Mouse (Mus musculus): ENCODE data around the gene Nf1. TPM values are rescaled to one million over a fixed set of nuclear protein-coding genes. Genes with fewer than 3 reads are reported as not detected.
A peak's percentile ranks its signal among the peaks of the same experiment; 100 is the strongest.
"Not testable (repeated sequence)": the region's sequence is repeated elsewhere in the genome, so short reads cannot be mapped to it uniquely, and the experiment has no call there.

Gene Nf1
- 9.9 and 14.3 TPM in 2 replicates for polyA plus RNA-seq (2012; ENCODE audit: insufficient read depth, insufficient read length, missing spikeins)

DNA sequence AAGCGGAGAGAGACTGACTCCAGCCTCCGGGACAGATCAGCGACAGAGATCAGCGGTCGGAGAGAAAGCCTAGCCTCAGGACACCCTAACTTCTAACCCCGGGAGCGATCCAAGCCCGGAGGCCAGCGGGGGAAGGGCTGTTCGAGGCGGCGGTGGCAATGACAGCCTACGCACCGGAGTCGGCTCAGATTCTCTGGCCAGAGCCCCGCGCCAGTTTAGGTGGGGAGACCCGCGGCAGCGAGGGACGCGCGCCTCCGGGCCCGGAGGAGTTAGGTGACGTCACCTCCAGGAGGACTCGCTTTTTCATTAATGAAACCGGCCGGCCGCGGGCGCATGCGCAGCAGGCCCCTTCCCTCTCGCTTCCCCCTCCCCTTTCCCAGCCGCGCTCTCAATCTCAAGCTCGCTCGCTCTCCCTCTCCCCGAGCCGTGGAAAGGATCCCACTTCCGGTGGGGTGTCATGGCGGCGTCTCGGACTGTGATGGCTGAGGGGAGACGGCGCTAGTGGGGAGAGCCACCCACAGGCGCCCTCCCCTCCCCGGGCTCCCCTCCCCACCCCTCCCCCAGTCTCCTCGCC, at the start of gene Nf1:
TSS of gene Nf1 (plus strand) at position 460 of the 574 bp plus-strand sequence.
- peak within 1 kb of the TSS; percentile 93 for H3K27ac ChIP-seq (replicated peaks; ENCODE audit: low read depth, low read length)

GRCm38 (mm10) chr11:79290473-79290872, 49.0 kb upstream of the Nf1 start:
- peaks cover 8% of the 10 kb centered on the region; the same call in 1 of the 2 replicates for H3K4me1 ChIP-seq (ENCODE audit: control insufficient read depth, insufficient read depth, insufficient read length, low read length)
- no peak overlapping the region for H3K27ac ChIP-seq (replicated peaks; ENCODE audit: low read depth, low read length)
- no peak overlapping the region for H3K4me3 ChIP-seq (ENCODE audit: insufficient read depth, low read depth, low read length)

More for the DNA sequence above, at the start of gene Nf1:
- Histone ChIP-seq H3K4me3 (ENCODE audit: insufficient read depth, low read depth, low read length) (peak within 1 kb of the TSS; percentile 75), H3K4me1 (ENCODE audit: control insufficient read depth, insufficient read depth, insufficient read length, low read length) (peaks cover 7% of the 10 kb centered on the region)

DNA sequence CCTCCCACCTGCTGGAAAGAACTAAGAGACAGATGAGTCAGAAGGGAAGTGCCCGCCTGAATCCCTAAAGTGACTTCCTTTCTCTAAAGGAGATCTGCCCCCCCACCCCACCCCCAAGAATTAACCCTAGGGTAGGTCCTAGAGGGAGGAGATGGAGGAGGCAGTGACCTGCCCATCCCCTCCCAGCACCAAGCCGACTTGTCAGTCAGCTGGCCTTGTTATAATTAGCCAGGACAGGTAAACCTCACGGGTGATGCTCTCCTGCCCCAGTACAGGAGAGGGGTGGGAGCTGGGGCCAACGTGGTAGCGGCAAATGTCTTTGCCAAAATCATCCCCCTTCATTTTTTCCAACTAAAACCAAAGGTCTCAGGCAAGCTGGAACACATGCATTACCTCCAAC, 47.8 kb upstream of the Nf1 start:
- H3K4me3 ChIP-seq (ENCODE audit: insufficient read depth, low read depth, low read length): no peak overlapping the region
- H3K27ac ChIP-seq (replicated peaks; ENCODE audit: low read depth, low read length): no peak overlapping the region
- peaks cover 8% of the 10 kb centered on the region; the same call in 1 of the 2 replicates for H3K4me1 ChIP-seq (ENCODE audit: control insufficient read depth, insufficient read depth, insufficient read length, low read length)

DNA sequence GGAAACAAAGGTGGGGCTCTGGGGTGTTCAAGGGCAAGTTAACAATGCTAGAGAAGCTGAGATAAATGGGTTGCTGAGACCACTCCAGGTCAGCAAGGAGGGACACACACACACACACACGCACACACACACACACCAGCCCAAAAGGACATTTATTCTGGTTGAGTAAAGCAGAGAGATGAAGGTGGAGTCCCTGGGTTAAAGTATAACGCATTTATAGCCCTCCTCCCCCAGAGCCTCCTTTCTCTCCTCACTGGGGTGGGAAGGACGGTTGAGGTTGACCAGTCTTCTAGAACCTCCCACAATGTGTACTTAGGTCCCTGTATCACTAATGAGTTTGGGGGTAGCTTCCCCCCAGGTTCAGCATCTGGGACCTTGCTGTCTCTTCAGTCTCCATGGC, 47.4 kb upstream of the Nf1 start:
- Histone ChIP-seq H3K4me1 (ENCODE audit: control insufficient read depth, insufficient read depth, insufficient read length, low read length) (peaks cover 6% of the 10 kb centered on the region; the same call in 1 of the 2 replicates), H3K4me3 (ENCODE audit: insufficient read depth, low read depth, low read length) (no peak overlapping the region)

GRCm38 (mm10) chr11:79293025-79293424, 46.5 kb upstream of the Nf1 start:
- Histone ChIP-seq H3K4me3 (ENCODE audit: insufficient read depth, low read depth, low read length) (no peak overlapping the region), H3K4me1 (ENCODE audit: control insufficient read depth, insufficient read depth, insufficient read length, low read length) (peaks cover 1% of the 10 kb centered on the region; the same call in 1 of the 2 replicates), H3K27ac (replicated peaks; ENCODE audit: low read depth, low read length) (no peak overlapping the region)

More for the DNA sequence above, 47.4 kb upstream of the Nf1 start:
- H3K27ac ChIP-seq (replicated peaks; ENCODE audit: low read depth, low read length): no peak overlapping the region

GRCm38 (mm10) chr11:79293971-79294370, 45.5 kb upstream of the Nf1 start:
- Histone ChIP-seq H3K4me3 (ENCODE audit: insufficient read depth, low read depth, low read length) (no peak overlapping the region), H3K27ac (replicated peaks; ENCODE audit: low read depth, low read length) (no peak overlapping the region), H3K4me1 (ENCODE audit: control insufficient read depth, insufficient read depth, insufficient read length, low read length) (no peaks in the 10 kb centered on the region)

DNA sequence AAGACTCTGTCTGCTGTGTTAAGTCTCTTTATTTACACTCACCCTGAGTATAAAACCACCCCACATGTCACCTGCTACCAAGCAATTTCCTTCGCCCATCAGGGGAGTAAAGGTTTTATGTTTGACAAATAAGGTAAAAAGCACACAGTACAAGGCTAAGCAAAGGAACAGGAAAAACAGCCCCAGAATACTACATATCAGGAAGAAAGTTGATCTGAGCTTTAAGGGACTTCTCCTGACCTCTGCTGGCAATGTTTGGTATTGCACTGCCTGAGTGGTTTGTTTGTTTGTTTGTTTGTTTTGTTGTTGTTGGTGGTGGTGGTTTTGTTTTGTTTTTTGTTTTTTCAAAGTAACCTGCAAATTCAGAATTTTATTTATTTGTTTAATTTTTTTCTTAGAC, 43.3 kb upstream of the Nf1 start:
- no peaks in the 10 kb centered on the region for H3K4me1 ChIP-seq (ENCODE audit: control insufficient read depth, insufficient read depth, insufficient read length, low read length)
- no peak overlapping the region for H3K4me3 ChIP-seq (ENCODE audit: insufficient read depth, low read depth, low read length)
- no peak overlapping the region for H3K27ac ChIP-seq (replicated peaks; ENCODE audit: low read depth, low read length)

DNA sequence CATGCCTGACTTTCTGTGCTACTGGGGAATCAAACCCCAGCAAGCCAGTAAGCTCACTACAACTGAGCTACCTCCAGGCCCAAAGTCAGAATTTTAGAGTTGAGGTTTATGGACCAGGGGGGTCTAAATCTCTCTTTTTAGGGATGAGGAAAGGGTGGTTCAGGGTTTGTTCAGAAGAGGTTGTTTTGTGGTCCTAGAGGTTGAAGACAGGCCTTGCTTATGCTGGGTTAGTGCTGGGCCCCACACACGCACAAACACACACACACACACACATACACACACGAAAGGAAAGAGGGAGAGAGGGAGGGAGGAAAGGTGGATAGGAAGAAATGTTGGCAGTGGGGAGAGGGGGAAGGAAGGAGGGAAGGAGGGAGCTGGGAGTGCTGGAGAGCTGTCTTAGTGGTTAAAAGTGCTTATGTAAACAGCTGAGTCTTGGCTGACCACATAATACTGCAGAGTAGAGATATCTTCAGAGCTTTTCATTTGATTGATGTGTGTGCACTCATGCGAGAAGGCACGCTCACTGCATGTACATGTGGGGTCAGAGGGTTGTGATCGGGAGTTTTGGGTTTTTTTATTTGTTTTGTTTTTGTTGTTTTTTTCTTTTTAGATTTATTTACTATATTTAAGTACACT, 42.5 kb upstream of the Nf1 start, which contains the start of gene Gm9964:
TSS of gene Gm9964 (minus strand) at position 51 of the 636 bp plus-strand sequence.
- no peaks in the 10 kb centered on the region for H3K4me1 ChIP-seq (ENCODE audit: control insufficient read depth, insufficient read depth, insufficient read length, low read length)
- no peak within 1 kb of the TSS for H3K4me3 ChIP-seq (ENCODE audit: insufficient read depth, low read depth, low read length)
- no peak within 1 kb of the TSS for H3K27ac ChIP-seq (replicated peaks; ENCODE audit: low read depth, low read length)

- Histone ChIP-seq H3K4me1 (ENCODE audit: control insufficient read depth, insufficient read depth, insufficient read length, low read length) (no peaks in the 10 kb centered on the region), H3K27ac (replicated peaks; ENCODE audit: low read depth, low read length) (no peak overlapping the region), H3K4me3 (ENCODE audit: insufficient read depth, low read depth, low read length) (no peak overlapping the region)
These were observed 39.6 kb upstream of the Nf1 start for GRCm38 (mm10) chr11:79299719-79300431.

DNA sequence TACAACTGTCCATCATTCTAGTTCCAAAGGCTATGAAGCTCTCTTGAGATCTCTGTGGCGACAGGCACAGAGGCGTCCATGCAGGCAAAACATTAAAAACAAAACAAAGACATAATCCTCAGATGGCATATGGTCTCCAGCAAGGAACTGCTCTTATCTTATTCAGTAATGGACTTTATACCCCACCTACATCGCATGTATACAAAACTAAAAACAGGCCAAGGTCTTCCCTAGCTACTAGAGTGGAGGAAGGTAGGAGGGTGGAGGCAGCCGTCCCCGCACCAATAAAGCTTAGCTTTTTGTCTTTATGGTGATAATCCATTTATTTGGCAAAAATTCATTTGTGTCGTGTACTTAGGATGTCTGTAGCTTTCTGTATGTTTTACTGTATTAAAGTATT, 36.4 kb upstream of the Nf1 start:
- Histone ChIP-seq H3K4me1 (ENCODE audit: control insufficient read depth, insufficient read depth, insufficient read length, low read length) (peaks cover 18% of the 10 kb centered on the region), H3K27ac (replicated peaks; ENCODE audit: low read depth, low read length) (no peak overlapping the region), H3K4me3 (ENCODE audit: insufficient read depth, low read depth, low read length) (no peak overlapping the region)

DNA sequence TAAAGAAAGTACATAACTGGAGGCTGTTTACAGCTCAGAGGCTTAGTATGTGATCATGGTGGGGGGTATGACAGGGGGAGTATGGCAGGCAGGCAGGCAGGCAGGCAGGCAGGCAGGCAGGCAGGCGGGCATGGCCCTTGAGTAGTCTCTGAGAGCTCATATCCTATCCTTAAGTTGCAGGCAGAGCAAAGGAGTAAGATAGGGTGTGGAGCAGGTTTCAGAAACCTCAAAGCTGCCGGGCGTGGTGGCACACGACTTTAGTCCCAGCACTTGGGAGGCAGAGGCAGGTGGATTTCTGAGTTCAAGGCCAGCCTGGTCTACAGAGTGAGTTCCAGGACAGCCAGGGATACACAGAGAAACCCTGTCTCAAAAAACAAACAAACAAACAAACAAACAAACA, 35.2 kb upstream of the Nf1 start:
- H3K4me1 ChIP-seq (ENCODE audit: control insufficient read depth, insufficient read depth, insufficient read length, low read length): peaks cover 18% of the 10 kb centered on the region
- H3K27ac ChIP-seq (replicated peaks; ENCODE audit: low read depth, low read length); H3K4me3 ChIP-seq (ENCODE audit: insufficient read depth, low read depth, low read length): not testable (repeated sequence)

GRCm38 (mm10) chr11:79305697-79306340, 33.7 kb upstream of the Nf1 start:
- Histone ChIP-seq H3K4me3 (ENCODE audit: insufficient read depth, low read depth, low read length) (no peak overlapping the region), H3K4me1 (ENCODE audit: control insufficient read depth, insufficient read depth, insufficient read length, low read length) (peaks cover 18% of the 10 kb centered on the region), H3K27ac (replicated peaks; ENCODE audit: low read depth, low read length) (peak overlapping the region; percentile 74)

DNA sequence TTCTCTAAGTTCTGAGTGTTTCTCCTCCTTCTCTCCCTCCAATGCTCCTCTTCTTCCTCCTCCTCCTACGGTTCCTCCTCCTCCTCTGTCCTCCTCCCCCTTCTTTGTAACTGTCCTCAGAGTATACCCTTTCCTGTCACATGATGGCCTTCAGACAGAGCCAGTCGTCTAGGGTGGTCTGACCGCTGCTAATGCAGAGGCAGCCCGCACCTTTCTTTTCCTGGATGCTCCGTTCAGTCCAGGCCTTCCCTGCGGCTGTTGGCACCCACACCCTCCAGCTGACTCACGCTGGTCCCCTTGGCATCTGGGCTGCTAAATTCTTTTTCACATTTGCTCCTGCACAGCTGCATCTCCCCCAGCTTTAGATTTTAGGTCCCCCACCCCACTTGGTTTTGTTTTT, 33.0 kb upstream of the Nf1 start:
- Histone ChIP-seq H3K27ac (replicated peaks; ENCODE audit: low read depth, low read length) (peak overlapping the region; percentile 74), H3K4me3 (ENCODE audit: insufficient read depth, low read depth, low read length) (no peak overlapping the region), H3K4me1 (ENCODE audit: control insufficient read depth, insufficient read depth, insufficient read length, low read length) (peaks cover 18% of the 10 kb centered on the region)

DNA sequence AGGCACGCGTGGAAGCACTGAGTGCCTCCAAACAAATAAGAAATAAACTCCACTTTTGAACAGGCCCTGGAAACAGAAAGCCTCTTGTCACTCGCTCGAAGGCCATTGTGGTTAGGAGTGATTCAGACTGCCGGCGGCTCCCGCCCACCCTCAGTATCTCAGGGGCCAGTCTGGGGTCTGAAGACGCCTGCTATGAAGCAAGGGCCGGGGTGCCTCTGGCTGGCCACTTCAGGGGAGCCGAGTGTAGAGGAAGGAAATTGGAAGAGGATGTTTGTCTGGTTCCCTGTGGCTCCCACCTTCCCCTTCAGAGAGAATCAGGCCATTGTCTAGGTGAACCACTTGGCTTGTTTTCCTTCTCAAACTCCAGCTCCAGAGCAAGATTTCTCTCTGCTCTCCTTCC, 32.5 kb upstream of the Nf1 start:
- Histone ChIP-seq H3K27ac (replicated peaks; ENCODE audit: low read depth, low read length) (peak overlapping the region; percentile 74), H3K4me1 (ENCODE audit: control insufficient read depth, insufficient read depth, insufficient read length, low read length) (peaks cover 18% of the 10 kb centered on the region), H3K4me3 (ENCODE audit: insufficient read depth, low read depth, low read length) (no peak overlapping the region)

DNA sequence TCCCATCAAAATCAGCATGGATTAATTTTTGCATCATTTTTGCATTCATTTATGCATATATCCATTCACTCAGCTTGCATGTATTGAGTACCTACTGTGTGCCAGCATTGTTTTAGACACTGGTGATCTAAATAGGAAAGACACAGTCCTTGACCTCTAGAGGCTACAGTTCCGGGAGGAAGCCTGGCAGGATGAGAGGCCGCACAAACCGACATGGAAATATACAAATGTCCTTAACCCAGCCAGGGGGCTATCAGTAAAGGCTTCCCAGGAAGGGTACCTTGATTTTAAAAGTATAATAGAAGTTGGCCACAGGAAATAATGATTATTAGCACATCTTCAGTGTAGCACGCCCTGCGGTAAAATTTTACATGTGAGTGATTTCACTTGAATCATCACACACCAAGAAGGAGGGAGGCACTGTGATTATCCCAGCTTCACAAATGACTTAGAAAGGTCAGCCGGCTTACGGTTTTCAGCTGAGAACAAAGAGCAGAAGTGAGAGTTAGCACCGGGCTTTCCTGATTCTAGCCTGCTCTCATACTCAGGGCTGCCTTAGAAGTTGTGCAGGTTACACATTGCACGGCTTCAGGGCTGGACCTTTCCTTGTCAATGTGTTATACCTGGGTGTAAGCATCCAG, 31.8 kb upstream of the Nf1 start:
- no peak overlapping the region for H3K4me3 ChIP-seq (ENCODE audit: insufficient read depth, low read depth, low read length)
- peaks cover 18% of the 10 kb centered on the region for H3K4me1 ChIP-seq (ENCODE audit: control insufficient read depth, insufficient read depth, insufficient read length, low read length)
- H3K27ac ChIP-seq (replicated peaks; ENCODE audit: low read depth, low read length): no peak overlapping the region

Data from brown adipose tissue, adult 24 weeks (tissue).